Mouse (Mus musculus): ENCODE results near the gene Foxa3.

DNA sequence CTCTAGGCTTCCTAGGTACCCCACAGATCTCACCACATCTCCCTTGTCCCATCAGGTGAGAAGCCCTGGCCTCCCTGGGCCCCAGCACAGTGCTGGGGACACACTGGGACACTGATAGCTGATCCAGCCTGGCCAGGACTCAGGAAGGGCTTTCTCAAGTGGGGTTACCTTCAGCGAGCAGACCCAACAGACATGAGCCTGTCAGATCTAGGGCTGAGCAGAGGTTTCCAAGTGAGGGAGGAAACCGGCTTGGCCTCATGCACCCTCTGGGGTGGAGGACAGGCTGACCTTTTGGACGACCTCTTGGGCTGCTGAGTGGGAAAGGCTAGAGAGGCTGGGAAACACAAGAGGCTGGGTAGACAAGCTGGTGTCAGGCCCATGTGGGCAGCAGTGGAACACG is 27.8 kb upstream of the Foxa3 start:
- TF ChIP-seq CTCF (IDR thresholded peaks at IDR 0.05; ENCODE audit: low read depth, low read length), result no peak
- TF ChIP-seq POLR2A (IDR thresholded peaks at IDR 0.05; ENCODE audit: borderline replicate concordance, low read depth, low read length), result no peak
